Mouse (Mus musculus): ENCODE results near the gene Lrp10. TPM values are rescaled to one million over a fixed set of nuclear protein-coding genes. Genes with fewer than 3 reads are reported as not detected.
A peak's percentile ranks its signal among the peaks of the same experiment; 100 is the strongest.

Gene Lrp10
- polyA plus RNA-seq, 1 experiment, result 15.9 TPM

- Histone ChIP-seq H3K9me3 (ENCODE audit: control insufficient read depth, low read length) (no peaks in the 10 kb centered on the region; the same call in 1 of the 2 replicates), H3K4me3 (replicated peaks) (peak overlapping the region; percentile 62), H3K4me1 (ENCODE audit: control insufficient read depth) (peaks cover 43% of the 10 kb centered on the region), H3K36me3 (ENCODE audit: control insufficient read depth) (peaks cover 25% of the 10 kb centered on the region), H3K27me3 (ENCODE audit: control insufficient read depth) (peaks cover 51% of the 10 kb centered on the region)
- TF ChIP-seq GATA1 (IDR thresholded peaks at IDR 0.05; ENCODE audit: low read length), result no peak
- no peak for TF ChIP-seq TAL1 (IDR thresholded peaks at IDR 0.05; ENCODE audit: low read length)
These were observed 31.7 kb upstream of the Lrp10 start for GRCm38 (mm10) chr14:54432078-54432836.

DNA sequence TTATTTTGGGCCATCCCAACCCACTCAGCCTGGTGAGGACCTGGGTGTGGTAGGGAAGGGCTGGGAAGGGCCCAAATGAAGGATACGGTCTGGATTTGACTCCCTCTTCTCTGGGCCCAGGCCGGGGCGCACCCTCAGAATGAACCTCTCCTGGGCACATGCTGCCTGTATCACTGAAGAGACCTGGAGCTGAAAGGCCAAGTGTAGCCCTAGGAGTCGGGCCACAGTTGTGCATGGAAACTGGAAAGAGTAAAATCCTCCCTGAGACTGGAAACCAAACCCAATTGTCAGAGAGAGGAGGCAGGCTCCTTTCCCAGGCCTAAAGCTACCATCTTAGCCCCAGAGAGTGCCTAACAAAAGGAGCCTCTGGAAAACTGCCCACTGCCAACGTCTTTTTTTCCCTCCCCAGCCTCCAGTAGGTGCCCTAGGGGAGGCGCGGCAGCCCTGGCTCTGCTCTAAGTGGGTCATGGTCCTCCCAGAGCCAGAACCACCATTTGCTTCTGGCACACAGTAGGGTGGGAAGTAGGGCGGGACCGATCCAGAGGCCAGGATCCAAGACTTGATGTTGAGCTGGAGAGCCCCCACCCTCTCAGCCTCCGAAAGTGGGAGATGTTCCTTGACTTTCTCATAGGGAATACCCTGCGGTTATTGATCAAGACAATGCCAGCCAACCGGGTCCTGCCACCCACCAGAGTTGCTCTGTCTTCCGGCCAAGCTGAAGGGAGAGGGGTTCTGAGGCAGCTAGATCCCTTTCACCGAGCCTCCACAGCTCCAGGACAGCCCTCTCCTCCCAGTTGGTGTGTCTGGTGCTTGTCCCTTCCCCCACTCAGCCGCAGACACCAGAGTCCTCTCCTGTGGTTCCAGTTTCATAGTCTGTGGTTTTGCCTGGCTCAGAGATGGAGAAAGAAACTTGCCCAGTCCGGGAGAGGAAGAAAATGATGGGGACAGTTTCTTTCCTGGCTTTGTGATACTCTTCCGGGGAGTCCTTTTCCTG, 30.8 kb upstream of the Lrp10 start:
- Histone ChIP-seq H3K36me3 (ENCODE audit: control insufficient read depth) (peaks cover 26% of the 10 kb centered on the region), H3K9me3 (ENCODE audit: control insufficient read depth, low read length) (no peaks in the 10 kb centered on the region; the same call in 1 of the 2 replicates), H3K4me3 (replicated peaks) (peak overlapping the region; percentile 62), H3K27me3 (ENCODE audit: control insufficient read depth) (peaks cover 51% of the 10 kb centered on the region), H3K4me1 (ENCODE audit: control insufficient read depth) (peaks cover 35% of the 10 kb centered on the region)
- TF ChIP-seq TAL1 (IDR thresholded peaks at IDR 0.05; ENCODE audit: low read length) (no peak), GATA1 (IDR thresholded peaks at IDR 0.05; ENCODE audit: low read length) (no peak)

- Histone ChIP-seq H3K36me3 (ENCODE audit: control insufficient read depth) (peaks cover 20% of the 10 kb centered on the region), H3K4me1 (ENCODE audit: control insufficient read depth) (peaks cover 32% of the 10 kb centered on the region), H3K9me3 (ENCODE audit: control insufficient read depth, low read length) (no peaks in the 10 kb centered on the region; the same call in 1 of the 2 replicates), H3K4me3 (replicated peaks) (no peak overlapping the region), H3K27me3 (ENCODE audit: control insufficient read depth) (peaks cover 51% of the 10 kb centered on the region)
- TF ChIP-seq GATA1 (IDR thresholded peaks at IDR 0.05; ENCODE audit: low read length) (no peak), TAL1 (IDR thresholded peaks at IDR 0.05; ENCODE audit: low read length) (no peak)
These were observed 29.9 kb upstream of the Lrp10 start for GRCm38 (mm10) chr14:54433941-54434531.

DNA sequence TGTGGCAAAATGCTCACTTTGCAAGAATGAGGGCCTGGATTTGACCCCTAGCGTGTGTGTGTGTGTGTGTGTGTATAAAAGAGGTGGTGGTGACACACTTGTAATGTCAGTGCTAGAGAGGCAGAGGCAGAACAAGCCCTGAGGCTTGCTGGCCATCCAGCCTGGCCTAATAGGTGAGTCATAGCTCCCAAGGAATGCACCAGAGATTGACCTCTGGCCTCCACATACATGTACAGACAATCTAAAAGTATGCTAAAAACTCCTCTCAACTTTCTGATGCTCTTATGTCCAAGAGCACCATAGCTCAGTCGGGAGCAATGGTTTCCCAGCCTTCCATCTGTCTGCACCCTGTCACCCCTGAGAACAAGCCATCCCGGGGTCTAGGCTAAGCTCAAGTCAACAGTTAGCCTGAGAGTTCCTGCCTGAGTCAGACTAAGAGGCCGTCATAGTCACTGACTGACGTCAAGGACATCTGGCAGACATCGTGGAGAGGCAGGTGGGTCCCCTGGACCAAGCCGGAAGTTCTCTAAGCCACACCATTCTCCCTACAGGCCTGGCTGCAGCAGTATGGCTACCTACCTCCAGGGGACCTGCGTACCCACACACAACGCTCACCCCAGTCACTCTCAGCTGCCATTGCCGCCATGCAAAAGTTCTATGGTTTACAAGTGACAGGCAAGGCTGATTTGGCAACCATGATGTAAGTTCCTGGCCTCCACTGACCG, 28.6 kb upstream of the Lrp10 start:
- Histone ChIP-seq H3K4me3 (replicated peaks) (no peak overlapping the region), H3K9me3 (ENCODE audit: control insufficient read depth, low read length) (no peaks in the 10 kb centered on the region; the same call in 1 of the 2 replicates), H3K36me3 (ENCODE audit: control insufficient read depth) (peaks cover 9% of the 10 kb centered on the region; the same call in 1 of the 2 replicates), H3K27me3 (ENCODE audit: control insufficient read depth) (peaks cover 44% of the 10 kb centered on the region), H3K4me1 (ENCODE audit: control insufficient read depth) (peaks cover 27% of the 10 kb centered on the region)
- TF ChIP-seq GATA1 (IDR thresholded peaks at IDR 0.05; ENCODE audit: low read length) (no peak), TAL1 (IDR thresholded peaks at IDR 0.05; ENCODE audit: low read length) (no peak)

DNA sequence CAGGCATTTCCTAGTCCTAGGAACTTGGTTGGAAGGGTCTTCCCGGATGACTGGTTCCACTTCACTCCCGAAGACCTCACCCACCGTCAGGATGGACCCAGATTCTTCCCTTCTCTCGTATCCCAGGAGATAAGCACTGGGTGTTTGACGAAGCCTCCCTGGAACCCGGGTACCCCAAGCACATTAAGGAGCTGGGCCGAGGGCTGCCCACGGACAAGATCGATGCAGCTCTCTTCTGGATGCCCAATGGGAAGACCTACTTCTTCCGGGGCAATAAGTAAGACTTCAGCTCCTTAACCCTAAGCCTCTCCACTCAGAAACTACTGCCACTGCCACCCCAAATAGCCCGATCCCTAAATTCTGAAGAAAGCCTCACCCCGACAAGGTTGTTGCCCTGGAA, 24.8 kb upstream of the Lrp10 start:
- no peaks in the 10 kb centered on the region for H3K9me3 ChIP-seq (ENCODE audit: control insufficient read depth, low read length)
- H3K27me3 ChIP-seq (ENCODE audit: control insufficient read depth), result peaks cover 6% of the 10 kb centered on the region
- peaks cover 2% of the 10 kb centered on the region; the same call in 1 of the 2 replicates for H3K4me1 ChIP-seq (ENCODE audit: control insufficient read depth)
- H3K36me3 ChIP-seq (ENCODE audit: control insufficient read depth), result peaks cover 14% of the 10 kb centered on the region; the same call in 1 of the 2 replicates
- no peak overlapping the region for H3K4me3 ChIP-seq (replicated peaks)
- TF ChIP-seq TAL1 (IDR thresholded peaks at IDR 0.05; ENCODE audit: low read length), result no peak

DNA sequence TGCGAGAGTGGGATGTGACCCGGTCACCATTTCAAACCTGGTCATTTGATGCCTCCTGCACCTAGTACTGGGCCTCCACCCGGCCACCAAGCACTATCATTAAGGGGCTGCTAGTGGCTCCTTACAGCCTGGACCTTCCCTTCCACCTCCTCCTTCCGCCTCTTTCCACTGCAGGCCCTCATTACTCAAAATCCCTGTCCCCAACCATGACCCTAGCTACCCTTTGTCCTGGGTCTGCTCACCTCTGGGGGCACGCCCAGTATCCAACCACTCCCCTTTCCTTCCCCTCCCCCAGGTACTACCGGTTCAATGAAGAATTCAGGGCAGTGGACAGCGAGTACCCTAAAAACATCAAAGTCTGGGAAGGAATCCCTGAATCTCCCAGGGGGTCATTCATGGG, 24.3 kb upstream of the Lrp10 start:
- TF ChIP-seq TAL1 (IDR thresholded peaks at IDR 0.05; ENCODE audit: low read length) (no peak), GATA1 (IDR thresholded peaks at IDR 0.05; ENCODE audit: low read length) (no peak)
- Histone ChIP-seq H3K4me3 (replicated peaks) (no peak overlapping the region), H3K4me1 (ENCODE audit: control insufficient read depth) (peaks cover 2% of the 10 kb centered on the region), H3K9me3 (ENCODE audit: control insufficient read depth, low read length) (no peaks in the 10 kb centered on the region), H3K36me3 (ENCODE audit: control insufficient read depth) (peaks cover 14% of the 10 kb centered on the region; the same call in 1 of the 2 replicates), H3K27me3 (ENCODE audit: control insufficient read depth) (peaks cover 2% of the 10 kb centered on the region)

DNA sequence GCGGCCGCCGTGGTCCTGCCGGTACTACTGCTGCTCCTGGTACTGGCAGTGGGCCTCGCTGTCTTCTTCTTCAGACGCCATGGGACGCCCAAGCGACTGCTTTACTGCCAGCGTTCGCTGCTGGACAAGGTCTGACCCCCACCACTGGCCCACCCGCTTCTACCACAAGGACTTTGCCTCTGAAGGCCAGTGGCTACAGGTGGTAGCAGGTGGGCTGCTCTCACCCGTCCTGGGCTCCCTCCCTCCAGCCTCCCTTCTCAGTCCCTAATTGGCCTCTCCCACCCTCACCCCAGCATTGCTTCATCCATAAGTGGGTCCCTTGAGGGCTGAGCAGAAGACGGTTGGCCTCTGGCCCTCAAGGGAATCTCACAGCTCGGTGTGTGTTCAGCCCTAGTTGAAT, 23.4 kb upstream of the Lrp10 start:
- H3K27me3 ChIP-seq (ENCODE audit: control insufficient read depth), result no peaks in the 10 kb centered on the region; the same call in 1 of the 2 replicates
- peaks cover 5% of the 10 kb centered on the region for H3K4me1 ChIP-seq (ENCODE audit: control insufficient read depth)
- H3K4me3 ChIP-seq (replicated peaks), result no peak overlapping the region
- no peaks in the 10 kb centered on the region for H3K9me3 ChIP-seq (ENCODE audit: control insufficient read depth, low read length)
- no peak for TF ChIP-seq TAL1 (IDR thresholded peaks at IDR 0.05; ENCODE audit: low read length)
- TF ChIP-seq GATA1 (IDR thresholded peaks at IDR 0.05; ENCODE audit: low read length), result no peak
- peaks cover 14% of the 10 kb centered on the region; the same call in 1 of the 2 replicates for H3K36me3 ChIP-seq (ENCODE audit: control insufficient read depth)

DNA sequence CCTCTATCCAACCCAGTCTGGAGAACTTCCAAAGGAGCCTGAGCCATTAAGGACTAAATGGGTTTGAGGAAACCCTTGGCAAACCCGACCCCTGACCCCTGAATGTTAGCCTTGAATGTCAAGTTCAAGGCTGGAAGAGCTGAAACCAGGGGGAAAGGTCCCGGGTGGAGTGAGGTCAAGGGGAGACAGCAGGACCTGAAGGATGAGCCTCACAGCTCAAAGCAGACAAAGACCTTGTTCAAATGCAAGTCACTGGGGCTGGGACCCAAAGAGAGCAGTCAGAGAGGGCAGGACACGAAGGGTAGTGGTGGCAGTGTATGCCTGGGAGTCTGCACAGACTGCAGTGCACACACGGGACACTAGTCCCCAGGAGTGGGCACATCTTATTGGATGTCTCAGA, 22.6 kb upstream of the Lrp10 start:
- Histone ChIP-seq H3K9me3 (ENCODE audit: control insufficient read depth, low read length) (no peaks in the 10 kb centered on the region), H3K36me3 (ENCODE audit: control insufficient read depth) (peaks cover 12% of the 10 kb centered on the region; the same call in 1 of the 2 replicates), H3K27me3 (ENCODE audit: control insufficient read depth) (no peaks in the 10 kb centered on the region; the same call in 1 of the 2 replicates), H3K4me3 (replicated peaks) (no peak overlapping the region), H3K4me1 (ENCODE audit: control insufficient read depth) (peaks cover 11% of the 10 kb centered on the region)
- TF ChIP-seq GATA1 (IDR thresholded peaks at IDR 0.05; ENCODE audit: low read length), result no peak

All from erythroblast, embryonic 14.5 days (primary cell).